Mouse (Mus musculus): Measurements from ENCODE around the gene Cpt1c.

Gene Cpt1c

GRCm38 (mm10) chr7:44918219-44918618 is 56.4 kb downstream of the Cpt1c start:
- no peak for DNase-seq (ENCODE audit: low read depth)

- no peak for DNase-seq (ENCODE audit: low read depth)
Observed at GRCm38 (mm10) chr7:44916881-44917280, 57.8 kb downstream of the Cpt1c start.

- DNase-seq (ENCODE audit: low read depth): no peak
Observed at GRCm38 (mm10) chr7:44916191-44916590, 58.5 kb downstream of the Cpt1c start.

- DNase-seq (ENCODE audit: low read depth): no peak
Observed at GRCm38 (mm10) chr7:44915314-44915713, 59.3 kb downstream of the Cpt1c start.

GRCm38 (mm10) chr7:44914396-44914795 is 60.3 kb downstream of the Cpt1c start:
- DNase-seq (ENCODE audit: low read depth): no peak

Data from 416B (cell line).